Mouse (Mus musculus): ENCODE results near the gene Cog4. TPM values are rescaled to one million over a fixed set of nuclear protein-coding genes. Genes with fewer than 3 reads are reported as not detected.

Gene Cog4
- total and polyA plus RNA-seq, 2 experiments from 2014 or later, result 39.5 to 51.6 TPM

DNA sequence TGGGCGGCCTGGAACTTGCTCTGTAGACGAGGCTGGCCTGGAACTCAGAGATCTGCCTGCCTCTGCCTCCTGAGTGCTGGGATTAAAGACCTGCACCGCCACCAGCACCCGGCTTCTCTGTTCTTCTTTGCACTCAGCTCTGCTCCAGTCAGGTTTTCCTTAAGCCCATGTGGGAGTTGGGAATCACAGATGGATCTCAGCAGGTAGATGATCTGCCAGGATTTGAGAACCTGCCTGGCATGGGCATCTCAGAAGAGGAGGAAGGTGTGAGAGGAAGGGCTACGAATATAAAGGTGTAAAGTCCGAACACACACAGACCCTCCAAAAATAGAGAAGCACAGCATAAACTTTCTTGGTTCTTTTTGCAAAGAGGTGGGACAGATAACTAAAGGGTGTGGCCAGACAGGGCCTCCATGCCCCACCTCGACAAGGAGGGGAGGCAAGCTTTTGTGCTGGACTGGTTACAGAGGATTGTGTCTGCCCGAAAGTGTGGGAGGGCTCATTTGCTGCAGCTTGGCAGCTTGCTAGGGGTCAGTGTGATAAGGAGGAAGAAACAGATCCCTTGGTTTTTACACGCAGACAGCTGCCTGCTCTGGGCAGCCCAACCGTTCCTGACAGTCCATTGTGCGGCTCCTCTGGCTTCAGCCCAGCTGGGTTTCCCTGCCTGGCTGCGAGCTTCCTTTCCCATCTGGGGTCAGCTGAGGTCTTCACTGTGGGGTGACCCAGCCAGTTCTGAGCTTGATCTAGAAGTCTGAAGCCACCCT lies 85.0 kb downstream of the Cog4 start:
- WGBS, result 59% methylated on average over 12 of the region's 12 CpGs
- no peak overlapping the region for H3K4me2 ChIP-seq (ENCODE audit: low read depth, low read length)
- H3K27me3 ChIP-seq (ENCODE audit: insufficient read depth, low read length), result no peaks in the 10 kb centered on the region
- no peaks in the 10 kb centered on the region for H3K4me1 ChIP-seq (ENCODE audit: insufficient read depth, low read length)
- DNase-seq (ENCODE audit: low spot score), result no peak
- no peaks in the 10 kb centered on the region for H3K9me3 ChIP-seq (ENCODE audit: low read length)
- H3K27ac ChIP-seq, result no peak overlapping the region
- no peak overlapping the region for H3K4me3 ChIP-seq (ENCODE audit: low read length)
- no peaks in the 10 kb centered on the region for H3K36me3 ChIP-seq (ENCODE audit: insufficient read depth, low read length)
- H3K9ac ChIP-seq (replicated peaks; ENCODE audit: low read length), result no peak overlapping the region
- ATAC-seq, result no peak
- TF ChIP-seq CTCF (IDR thresholded peaks at IDR 0.05; ENCODE audit: low read depth), result no peak

Other genes with a start within 250 kb of the Cog4 start
- 42.1 and 44.1 TPM in 2 replicates for gene Vac14, start 228.0 kb upstream of the Cog4 start, total RNA-seq (2014; rRNA removed)
- gene Vac14, start 228.0 kb upstream of the Cog4 start, polyA plus RNA-seq (2015; fragmentation: Nextera tagmentation; extraction: Ambion mirVana), result 22.4 and 26.1 TPM in 2 replicates
- gene Mtss1l, start 125.1 kb upstream of the Cog4 start, total RNA-seq (2014; rRNA removed), result 76.2 and 81.0 TPM in 2 replicates
- 32.9 TPM in 2 replicates for gene Mtss1l, start 125.1 kb upstream of the Cog4 start, polyA plus RNA-seq (2015; fragmentation: Nextera tagmentation; extraction: Ambion mirVana)
- 1.9 and 8.8 TPM in 2 replicates for gene Il34, start 40.7 kb upstream of the Cog4 start, total RNA-seq (2014; rRNA removed)
- gene Il34, start 40.7 kb upstream of the Cog4 start, polyA plus RNA-seq (2015; fragmentation: Nextera tagmentation; extraction: Ambion mirVana), result 8.5 and 11.4 TPM in 2 replicates
- gene Sf3b3, start 187 bp downstream of the Cog4 start, total RNA-seq (2014; rRNA removed), result 82.5 and 83.1 TPM in 2 replicates
- 60.6 and 64.6 TPM in 2 replicates for gene Sf3b3, start 187 bp downstream of the Cog4 start, polyA plus RNA-seq (2015; fragmentation: Nextera tagmentation; extraction: Ambion mirVana)
- 11.0 and 17.9 TPM in 2 replicates for gene Fuk, start 55.9 kb downstream of the Cog4 start, total RNA-seq (2014; rRNA removed)
- 5.3 and 5.8 TPM in 2 replicates for gene Fuk, start 55.9 kb downstream of the Cog4 start, polyA plus RNA-seq (2015; fragmentation: Nextera tagmentation; extraction: Ambion mirVana)
- gene St3gal2, start 73.3 kb downstream of the Cog4 start, total RNA-seq (2014; rRNA removed), result 32.2 and 39.6 TPM in 2 replicates
- gene St3gal2, start 73.3 kb downstream of the Cog4 start, polyA plus RNA-seq (2015; fragmentation: Nextera tagmentation; extraction: Ambion mirVana), result 19.9 and 20.2 TPM in 2 replicates
- 30.9 and 35.1 TPM in 2 replicates for gene Ddx19a, start 151.2 kb downstream of the Cog4 start, total RNA-seq (2014; rRNA removed)
- 10.8 and 10.9 TPM in 2 replicates for gene Ddx19a, start 151.2 kb downstream of the Cog4 start, polyA plus RNA-seq (2015; fragmentation: Nextera tagmentation; extraction: Ambion mirVana)
- gene Ddx19b, start 185.2 kb downstream of the Cog4 start, total RNA-seq (2014; rRNA removed), result 12.8 and 13.1 TPM in 2 replicates
- 5.4 and 5.8 TPM in 2 replicates for gene Ddx19b, start 185.2 kb downstream of the Cog4 start, polyA plus RNA-seq (2015; fragmentation: Nextera tagmentation; extraction: Ambion mirVana)
- 97.9 and 99.5 TPM in 2 replicates for gene Aars, start 186.5 kb downstream of the Cog4 start, total RNA-seq (2014; rRNA removed)
- gene Aars, start 186.5 kb downstream of the Cog4 start, polyA plus RNA-seq (2015; fragmentation: Nextera tagmentation; extraction: Ambion mirVana), result 74.3 and 82.2 TPM in 2 replicates
- 11.8 TPM in 1 of 2 replicates, not detected in the other for gene Exosc6, start 209.7 kb downstream of the Cog4 start, total RNA-seq (2014; rRNA removed)
- gene Exosc6, start 209.7 kb downstream of the Cog4 start, polyA plus RNA-seq (2015; fragmentation: Nextera tagmentation; extraction: Ambion mirVana), result not detected in 2 replicates
- not detected in 2 replicates for gene Clec18a, start 245.8 kb downstream of the Cog4 start, total RNA-seq (2014; rRNA removed)
- gene Clec18a, start 245.8 kb downstream of the Cog4 start, polyA plus RNA-seq (2015; fragmentation: Nextera tagmentation; extraction: Ambion mirVana), result 0.55 and 0.58 TPM in 2 replicates
- 29.6 and 34.0 TPM in 2 replicates for gene Pdpr, start 248.0 kb downstream of the Cog4 start, total RNA-seq (2014; rRNA removed)
- 10.3 and 10.7 TPM in 2 replicates for gene Pdpr, start 248.0 kb downstream of the Cog4 start, polyA plus RNA-seq (2015; fragmentation: Nextera tagmentation; extraction: Ambion mirVana)